Mouse (Mus musculus): ENCODE results near the gene Prpf18. TPM values are rescaled to one million over a fixed set of nuclear protein-coding genes. Genes with fewer than 3 reads are reported as not detected.

Prpf18 gene
- total RNA-seq (2017) = 79.3 and 94.4 TPM in 2 replicates

GRCm38 (mm10) chr2:4651500-4652285, at the start of gene Prpf18:
Prpf18 (minus strand) TSS chr2:4652113.
- peak; percentile 87 to 92 for ATAC-seq (replicated peaks in 1 of 2; ENCODE audit: insufficient read depth in 1 of 2, low FRiP score in 2 of 2, low TSS enrichment in 1 of 2, low read depth in 1 of 2, poor library complexity in 2 of 2, severe bottlenecking in 2 of 2)

- ATAC-seq (replicated peaks in 1 of 2; ENCODE audit: insufficient read depth in 1 of 2, low FRiP score in 2 of 2, low TSS enrichment in 1 of 2, low read depth in 1 of 2, poor library complexity in 2 of 2, severe bottlenecking in 2 of 2) = no peak
Measured at GRCm38 (mm10) chr2:4679886-4680285, 28.0 kb upstream of the Prpf18 start.

GRCm38 (mm10) chr2:4671636-4672035, 19.7 kb upstream of the Prpf18 start:
- ATAC-seq (replicated peaks in 1 of 2; ENCODE audit: insufficient read depth in 1 of 2, low FRiP score in 2 of 2, low TSS enrichment in 1 of 2, low read depth in 1 of 2, poor library complexity in 2 of 2, severe bottlenecking in 2 of 2) = no peak

DNA sequence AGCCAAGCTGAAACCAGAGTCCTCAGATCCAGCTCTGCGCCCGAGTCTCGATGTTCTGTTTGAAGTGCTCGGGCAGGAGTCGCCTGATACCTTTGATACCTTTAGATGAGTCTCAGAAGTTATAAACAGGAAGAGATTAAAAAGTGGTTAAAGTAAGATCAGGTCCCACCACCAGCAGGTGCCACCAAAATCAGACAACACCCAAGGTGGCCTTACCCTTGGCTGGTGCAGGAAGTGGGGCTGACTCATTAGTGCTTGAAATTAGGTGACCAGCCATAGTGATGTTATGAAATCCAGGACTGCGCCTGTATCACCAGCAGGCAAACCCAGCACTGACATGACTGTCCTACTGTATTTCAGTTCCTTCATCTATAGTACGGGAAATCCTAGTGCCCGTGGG, 17.8 kb upstream of the Prpf18 start:
- no peak for ATAC-seq (replicated peaks in 1 of 2; ENCODE audit: insufficient read depth in 1 of 2, low FRiP score in 2 of 2, low TSS enrichment in 1 of 2, low read depth in 1 of 2, poor library complexity in 2 of 2, severe bottlenecking in 2 of 2)

GRCm38 (mm10) chr2:4668626-4669025, 16.7 kb upstream of the Prpf18 start:
- no peak for ATAC-seq (replicated peaks in 1 of 2; ENCODE audit: insufficient read depth in 1 of 2, low FRiP score in 2 of 2, low TSS enrichment in 1 of 2, low read depth in 1 of 2, poor library complexity in 2 of 2, severe bottlenecking in 2 of 2)

GRCm38 (mm10) chr2:4660677-4661076, 8.8 kb upstream of the Prpf18 start:
- ATAC-seq (replicated peaks in 1 of 2; ENCODE audit: insufficient read depth in 1 of 2, low FRiP score in 2 of 2, low TSS enrichment in 1 of 2, low read depth in 1 of 2, poor library complexity in 2 of 2, severe bottlenecking in 2 of 2) = no peak

DNA sequence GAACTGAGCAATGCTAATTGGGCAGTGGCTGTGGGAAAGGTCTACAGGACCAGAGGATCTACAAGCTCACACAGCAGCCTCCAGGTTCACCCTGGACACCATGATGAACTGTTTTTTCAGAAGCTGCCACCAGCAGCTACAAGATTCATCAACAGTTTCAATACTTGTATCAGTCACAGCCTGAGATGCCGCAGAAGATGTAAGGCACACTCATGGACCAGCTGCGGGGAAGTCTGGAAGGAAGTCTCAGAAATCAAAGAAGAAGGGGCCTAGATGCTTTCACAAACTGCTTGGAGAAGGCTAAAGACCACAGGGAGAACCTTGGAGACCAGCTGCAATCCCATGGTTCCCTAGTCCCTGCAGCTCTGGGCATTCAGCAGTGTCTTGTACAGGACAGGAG, 2.3 kb downstream of the Prpf18 start:
- no peak for ATAC-seq (replicated peaks in 1 of 2; ENCODE audit: insufficient read depth in 1 of 2, low FRiP score in 2 of 2, low TSS enrichment in 1 of 2, low read depth in 1 of 2, poor library complexity in 2 of 2, severe bottlenecking in 2 of 2)

GRCm38 (mm10) chr2:4648094-4648493, 3.8 kb downstream of the Prpf18 start:
- no peak for ATAC-seq (replicated peaks in 1 of 2; ENCODE audit: insufficient read depth in 1 of 2, low FRiP score in 2 of 2, low TSS enrichment in 1 of 2, low read depth in 1 of 2, poor library complexity in 2 of 2, severe bottlenecking in 2 of 2)

- ATAC-seq (replicated peaks in 1 of 2; ENCODE audit: insufficient read depth in 1 of 2, low FRiP score in 2 of 2, low TSS enrichment in 1 of 2, low read depth in 1 of 2, poor library complexity in 2 of 2, severe bottlenecking in 2 of 2) = no peak
Measured at GRCm38 (mm10) chr2:4645066-4645465, 6.8 kb downstream of the Prpf18 start.

DNA sequence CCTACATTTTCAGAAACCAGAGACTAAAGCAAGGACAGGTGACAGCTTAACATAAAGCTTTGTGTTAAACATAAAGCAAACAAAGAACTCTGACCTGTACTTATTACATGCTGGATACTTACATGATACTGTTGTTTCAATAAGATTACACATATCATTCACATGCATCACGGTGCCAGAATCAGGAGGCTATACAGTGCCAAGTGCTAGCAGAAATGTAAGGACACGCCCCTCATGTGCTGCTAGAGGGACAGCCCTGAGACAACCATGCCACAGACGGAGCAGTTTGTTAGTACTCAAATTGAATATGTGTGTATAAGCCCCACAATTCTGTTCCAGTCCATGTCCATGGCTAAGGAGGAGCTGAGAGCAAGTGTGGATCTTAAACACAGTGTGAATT, 13.7 kb downstream of the Prpf18 start:
- no peak for ATAC-seq (replicated peaks in 1 of 2; ENCODE audit: insufficient read depth in 1 of 2, low FRiP score in 2 of 2, low TSS enrichment in 1 of 2, low read depth in 1 of 2, poor library complexity in 2 of 2, severe bottlenecking in 2 of 2)

DNA sequence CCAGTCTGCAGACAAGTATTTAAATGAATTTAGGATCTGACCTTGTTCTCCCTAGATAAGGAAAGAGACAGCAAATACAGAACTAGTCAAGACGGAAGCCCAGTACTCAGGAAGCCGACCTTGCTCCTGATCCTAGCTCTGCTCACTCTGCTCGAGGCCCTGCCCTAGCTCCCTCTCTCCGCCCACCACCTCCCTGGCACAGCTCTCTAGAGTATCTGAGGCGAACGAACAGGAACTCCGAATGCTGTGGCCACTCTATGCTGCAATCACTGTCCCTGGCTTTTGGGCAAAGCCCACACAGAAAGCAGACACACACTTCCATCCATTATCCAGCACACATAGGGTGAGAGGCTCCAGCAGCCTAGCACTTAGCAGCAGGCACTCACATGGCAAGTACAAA, 15.3 kb downstream of the Prpf18 start:
- ATAC-seq (replicated peaks in 1 of 2; ENCODE audit: insufficient read depth in 1 of 2, low FRiP score in 2 of 2, low TSS enrichment in 1 of 2, low read depth in 1 of 2, poor library complexity in 2 of 2, severe bottlenecking in 2 of 2) = no peak

- ATAC-seq (replicated peaks in 1 of 2; ENCODE audit: insufficient read depth in 1 of 2, low FRiP score in 2 of 2, low TSS enrichment in 1 of 2, low read depth in 1 of 2, poor library complexity in 2 of 2, severe bottlenecking in 2 of 2) = no peak
Measured at GRCm38 (mm10) chr2:4635804-4636203, 16.1 kb downstream of the Prpf18 start.

GRCm38 (mm10) chr2:4630197-4630835, 21.6 kb downstream of the Prpf18 start:
- no peak for ATAC-seq (replicated peaks in 1 of 2; ENCODE audit: insufficient read depth in 1 of 2, low FRiP score in 2 of 2, low TSS enrichment in 1 of 2, low read depth in 1 of 2, poor library complexity in 2 of 2, severe bottlenecking in 2 of 2)

DNA sequence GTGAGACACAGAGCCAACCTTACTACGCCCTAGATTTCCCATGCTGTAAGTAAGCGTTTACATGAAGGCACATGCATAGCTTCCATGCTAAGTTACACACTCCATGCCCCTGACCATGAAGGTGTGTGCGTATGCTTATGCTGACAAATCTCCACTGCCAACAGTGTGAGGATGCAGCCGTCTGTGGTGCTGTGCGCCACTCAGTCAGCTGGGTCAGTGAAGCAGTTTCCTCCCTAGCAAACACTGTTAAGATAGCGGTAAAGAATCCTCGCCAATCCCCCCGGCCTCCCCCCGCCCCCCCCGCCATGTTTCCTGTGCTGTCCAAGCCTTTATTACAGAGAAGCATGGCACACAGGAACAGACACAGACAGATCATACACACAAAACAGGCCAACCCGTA, 22.4 kb downstream of the Prpf18 start:
- no peak for ATAC-seq (replicated peaks in 1 of 2; ENCODE audit: insufficient read depth in 1 of 2, low FRiP score in 2 of 2, low TSS enrichment in 1 of 2, low read depth in 1 of 2, poor library complexity in 2 of 2, severe bottlenecking in 2 of 2)

- ATAC-seq (replicated peaks in 1 of 2; ENCODE audit: insufficient read depth in 1 of 2, low FRiP score in 2 of 2, low TSS enrichment in 1 of 2, low read depth in 1 of 2, poor library complexity in 2 of 2, severe bottlenecking in 2 of 2) = no peak
Measured at GRCm38 (mm10) chr2:4628920-4629319, 23.0 kb downstream of the Prpf18 start.

GRCm38 (mm10) chr2:4626911-4627310, 25.0 kb downstream of the Prpf18 start:
- no peak for ATAC-seq (replicated peaks in 1 of 2; ENCODE audit: insufficient read depth in 1 of 2, low FRiP score in 2 of 2, low TSS enrichment in 1 of 2, low read depth in 1 of 2, poor library complexity in 2 of 2, severe bottlenecking in 2 of 2)

- no peak for ATAC-seq (replicated peaks in 1 of 2; ENCODE audit: insufficient read depth in 1 of 2, low FRiP score in 2 of 2, low TSS enrichment in 1 of 2, low read depth in 1 of 2, poor library complexity in 2 of 2, severe bottlenecking in 2 of 2)
Measured at GRCm38 (mm10) chr2:4621471-4621985, 30.4 kb downstream of the Prpf18 start.

- no peak for ATAC-seq (replicated peaks in 1 of 2; ENCODE audit: insufficient read depth in 1 of 2, low FRiP score in 2 of 2, low TSS enrichment in 1 of 2, low read depth in 1 of 2, poor library complexity in 2 of 2, severe bottlenecking in 2 of 2)
Measured at GRCm38 (mm10) chr2:4620640-4621401, 31.1 kb downstream of the Prpf18 start.
